In genomic region chr5:117248351-117248750, GRCm38 (mm10) we compare ENCODE assay signal across 11 mouse cellular contexts. TPM values are rescaled to one million over a fixed set of nuclear protein-coding genes. Genes with fewer than 3 reads are reported as not detected.
DNase-seq lines count a peak whose midpoint lies in the region; ATAC-seq lines count a peak whose summit lies in the region.
"Had no signal": no experiment of that assay in that cellular context is flagged by ENCODE, and none has a peak within 500 bp of the region (broad histone marks: within the 10 kb centered on the region; RNA-seq: fewer than 3 reads in every experiment).

No protein-coding gene starts in this region.

- no peaks in the 10 kb centered on the region for H3K27me3 ChIP-seq in heart, embryonic 16.5 days (ENCODE audit: control insufficient read depth, insufficient read depth, low read length)
- no peaks in the 10 kb centered on the region for H3K27me3 ChIP-seq in heart, embryonic 11.5 days (ENCODE audit: control insufficient read depth, insufficient read depth, low read length)

- no peaks in the 10 kb centered on the region for H3K9me3 ChIP-seq in heart, embryonic 16.5 days (replicated peaks; ENCODE audit: control insufficient read depth, low read length)
- H3K9me3 ChIP-seq in heart, embryonic 11.5 days (replicated peaks; ENCODE audit: control insufficient read depth, low read length): no peaks in the 10 kb centered on the region

- H3K4me2 ChIP-seq in heart, embryonic 16.5 days (ENCODE audit: low read depth, low read length): no peak overlapping the region
- H3K4me2 ChIP-seq in heart, embryonic 11.5 days: no peak overlapping the region

- H3K4me1 ChIP-seq in heart, embryonic 16.5 days (ENCODE audit: control insufficient read depth, insufficient read depth, low read length): peaks cover 3% of the 10 kb centered on the region; the same call in 1 of the 2 replicates
- peaks cover 6% of the 10 kb centered on the region; the same call in 1 of the 2 replicates for H3K4me1 ChIP-seq in heart, embryonic 11.5 days (ENCODE audit: control insufficient read depth, insufficient read depth, low read length)

- peak overlapping the region; percentile 11; the same call in 1 of the 2 replicates for H3K9ac ChIP-seq in heart, embryonic 16.5 days (ENCODE audit: low read length)
- no peak overlapping the region for H3K9ac ChIP-seq in heart, embryonic 11.5 days (ENCODE audit: low read depth, low read length)

- no peak overlapping the region for H3K4me3 ChIP-seq in heart, embryonic 16.5 days (ENCODE audit: low read length)
- H3K4me3 ChIP-seq in heart, embryonic 11.5 days (ENCODE audit: low read depth, low read length): no peak overlapping the region

- no peak overlapping the region for H3K27ac ChIP-seq in heart, embryonic 16.5 days (ENCODE audit: low read length)
- H3K27ac ChIP-seq in heart, embryonic 11.5 days (ENCODE audit: low read depth, low read length): no peak overlapping the region

- ATAC-seq in heart, embryonic 16.5 days (replicated peaks; ENCODE audit: extremely low read depth, insufficient read depth, low FRiP score): no peak
- ATAC-seq in heart, embryonic 11.5 days (replicated peaks; ENCODE audit: insufficient number of reproducible peaks, low FRiP score, low TSS enrichment): no peak

- peak; percentile 71 for DNase-seq in Muller cell, postnatal 12 days (ENCODE audit: inconsistent ontology term)
- DNase-seq in adrenal gland, adult 18-20 months (ENCODE audit: low spot score in 2 of 2): peak; percentile 17 to 36
- DNase-seq in forelimb bud, embryonic 11.5 days (ENCODE audit: low read depth, low spot score): peak; percentile 31
- no peak for DNase-seq in spleen, adult 12 weeks (ENCODE audit: low spot score)
- DNase-seq in ovary, adult 18-20 months (ENCODE audit: low spot score): no peak
- DNase-seq: kidney, adult 18-20 months; left cerebral cortex, postnatal 4 days; lung, postnatal 4 days; midbrain, embryonic 14.5 days had no signal

- 21% methylated on average over 10 of the region's 10 CpGs for WGBS in heart, embryonic 16.5 days
- 17% methylated on average over 10 of the region's 10 CpGs for WGBS in heart, embryonic 11.5 days (ENCODE audit: insufficient replicate concordance)

- no peaks in the 10 kb centered on the region for H3K36me3 ChIP-seq in heart, embryonic 16.5 days (ENCODE audit: control insufficient read depth, insufficient read depth)
- H3K36me3 ChIP-seq in heart, embryonic 11.5 days (ENCODE audit: control insufficient read depth, insufficient read depth, low read length): no peaks in the 10 kb centered on the region

RNA-seq across cellular contexts. Expression of gene Pebp1, which starts 39.1 kb away (rescaled TPM):
- polyA plus RNA-seq in heart, embryonic 16.5 days (2015; fragmentation: Nextera tagmentation; extraction: Ambion mirVana): 599 and 652 TPM in 2 replicates
- 571 and 603 TPM in 2 replicates for polyA plus RNA-seq in heart, embryonic 11.5 days (2014; fragmentation: Nextera tagmentation; extraction: Ambion mirVana)
- total RNA-seq in adrenal gland, adult 18-20 months (2021): 1,000 to 10,000 TPM; 1,102 to 1,483 TPM

Comparison
In these comparisons a context has a peak if more than half of its experiments do, and no peak if none do; other contexts are left out.
1. DNase-seq: peak in Muller cell, postnatal 12 days (single experiment), adrenal gland, adult 18-20 months (2 of 2) and forelimb bud, embryonic 11.5 days (single experiment); none in spleen, adult 12 weeks (single experiment) and ovary, adult 18-20 months (single experiment).